Mouse (Mus musculus) embryo, embryonic 9.5 days (tissue): ENCODE results near the gene Cdh16.

Source experiments
- DNase-seq: peaks from one replicate; pipeline ENCODE4 v3.0.0-alpha.2; 2017; ENCODE audit errors: extremely low spot score

The Cdh16 gene

DNA sequence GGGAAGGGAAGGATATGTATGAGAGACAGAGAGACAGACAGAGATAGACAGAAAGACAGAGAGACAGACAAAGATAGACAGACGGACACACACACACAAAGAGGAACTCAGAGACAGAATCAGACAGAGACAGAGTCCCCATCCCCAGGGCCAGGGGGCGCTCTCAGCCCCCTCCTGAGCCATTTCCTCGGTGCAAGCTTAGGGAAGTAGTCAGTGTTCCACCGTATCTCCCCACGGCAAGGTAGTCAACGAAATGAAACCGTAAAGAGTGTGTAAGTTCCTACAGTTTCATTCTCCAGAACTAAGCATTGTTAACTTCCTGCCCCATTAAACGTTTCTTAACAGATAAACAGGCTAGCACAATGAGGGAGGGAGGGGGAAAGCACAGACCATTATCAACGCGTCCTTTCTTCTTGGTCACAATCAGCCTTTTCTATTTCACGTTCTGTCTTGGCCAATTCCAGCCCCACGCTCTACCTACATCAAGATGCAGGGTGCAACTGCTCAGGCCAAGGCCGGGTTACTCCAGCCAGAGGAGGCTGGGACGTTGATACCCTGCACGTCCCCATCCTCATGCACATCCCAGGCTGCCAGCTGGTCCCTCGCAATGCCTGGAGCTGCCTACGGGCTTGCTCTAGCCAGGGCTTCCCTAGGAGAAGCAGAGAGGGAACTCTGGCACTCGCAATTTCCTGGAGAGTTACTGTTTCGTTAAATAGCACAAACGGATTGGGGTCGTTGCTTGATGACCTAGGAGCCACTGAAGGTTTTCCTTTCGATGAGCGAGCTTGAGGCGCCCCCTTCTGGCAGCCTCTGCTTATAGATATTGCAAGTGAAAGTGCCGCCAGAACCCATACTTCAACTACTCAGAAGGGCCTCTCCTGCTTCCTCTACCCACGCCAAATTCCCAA lies 53.5 kb downstream of the Cdh16 start:
- peak; percentile 85 for DNase-seq

DNA sequence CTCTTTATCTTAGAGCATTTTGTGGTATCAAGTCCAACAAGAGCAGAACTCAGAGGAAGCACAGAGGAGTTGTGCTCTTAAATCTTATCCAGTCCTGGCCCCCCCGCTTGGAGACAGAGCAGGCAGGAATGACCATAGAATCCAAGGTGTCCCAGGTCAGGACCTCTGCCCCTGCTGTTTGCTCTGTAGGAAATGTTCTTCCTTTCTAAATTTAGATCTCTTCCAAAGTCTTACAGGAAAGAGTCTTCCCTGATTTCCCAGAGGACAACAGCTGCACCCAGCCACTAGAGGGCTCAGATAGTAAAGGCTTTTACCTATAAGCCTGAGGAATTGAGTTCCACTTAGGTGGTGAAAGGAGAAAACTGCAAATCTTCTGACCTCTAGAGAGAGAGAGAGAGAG lies 54.6 kb downstream of the Cdh16 start:
- DNase-seq: no peak

DNA sequence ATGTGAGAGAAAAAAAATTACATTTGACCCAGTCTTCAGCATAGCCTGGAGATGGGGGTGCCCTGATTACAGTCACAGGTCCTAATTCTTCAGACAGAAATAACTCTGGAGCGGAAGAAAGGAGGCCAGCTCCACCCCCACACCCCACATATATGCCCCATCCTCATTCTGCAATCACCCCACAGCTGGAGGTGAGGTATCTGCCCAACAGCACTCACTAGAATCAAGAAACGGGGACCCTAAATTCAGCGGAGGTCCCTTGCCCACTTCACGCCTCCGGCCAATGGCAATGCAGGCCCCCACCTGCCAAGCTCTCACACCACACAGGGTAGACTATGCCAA lies 58.8 kb downstream of the Cdh16 start:
- DNase-seq: no peak

DNA sequence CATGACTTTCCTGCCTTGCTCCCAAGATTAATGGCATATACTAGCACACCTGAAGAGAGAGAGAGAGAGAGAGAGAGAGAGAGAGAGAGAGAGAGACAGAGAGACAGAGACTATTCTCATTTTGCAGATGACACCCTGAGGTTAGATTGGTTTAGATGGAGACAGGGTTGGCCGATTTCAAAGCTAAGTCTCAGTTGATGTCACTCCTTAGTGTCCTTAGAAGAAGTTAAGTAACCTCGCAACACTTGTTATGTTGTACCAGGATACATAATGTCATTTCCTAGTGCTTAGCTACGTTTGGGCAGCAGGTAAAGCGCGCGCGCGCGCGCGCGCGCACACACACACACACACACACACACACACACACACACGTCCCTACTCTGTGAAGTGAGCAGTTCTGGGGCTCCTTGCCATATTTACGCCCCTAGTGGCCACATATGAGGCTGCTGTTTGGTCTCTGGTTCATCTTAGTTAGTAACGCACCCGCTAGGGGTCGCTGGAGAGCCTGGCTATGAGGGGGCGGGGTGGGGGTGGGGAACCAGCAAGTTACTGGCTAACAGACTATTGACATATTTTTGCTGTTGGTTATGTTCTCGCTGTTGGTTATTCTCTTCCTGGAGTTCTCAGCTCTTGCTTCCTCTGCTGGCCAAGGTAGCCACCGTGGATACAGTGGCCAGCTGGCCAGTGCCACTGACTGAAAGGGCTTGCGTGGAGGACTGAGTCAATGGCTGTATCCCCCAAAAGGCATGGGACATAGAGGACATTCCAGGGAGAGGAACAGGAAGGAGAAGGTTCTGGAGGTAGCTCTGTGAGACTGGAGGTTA lies 59.4 kb downstream of the Cdh16 start:
- peak; percentile 85 for DNase-seq

DNA sequence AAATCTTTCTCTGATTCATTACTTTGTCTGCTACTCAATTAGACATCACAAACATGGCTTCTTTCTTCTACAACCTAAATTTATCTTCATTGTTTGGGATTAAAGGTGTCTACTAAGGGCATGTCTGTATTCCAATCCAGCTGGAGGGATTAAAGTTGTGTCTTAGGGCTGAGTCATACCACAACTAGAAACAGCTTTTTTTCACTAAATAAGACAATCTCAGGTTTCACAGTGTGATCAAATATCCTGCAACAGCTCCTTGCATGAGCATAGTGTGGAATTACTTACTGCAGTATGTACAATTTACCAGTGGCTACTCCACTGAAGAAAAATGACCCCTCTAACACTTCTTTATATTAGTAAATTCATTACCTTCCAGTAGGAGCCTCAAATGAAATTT lies 63.5 kb downstream of the Cdh16 start:
- no peak for DNase-seq

DNA sequence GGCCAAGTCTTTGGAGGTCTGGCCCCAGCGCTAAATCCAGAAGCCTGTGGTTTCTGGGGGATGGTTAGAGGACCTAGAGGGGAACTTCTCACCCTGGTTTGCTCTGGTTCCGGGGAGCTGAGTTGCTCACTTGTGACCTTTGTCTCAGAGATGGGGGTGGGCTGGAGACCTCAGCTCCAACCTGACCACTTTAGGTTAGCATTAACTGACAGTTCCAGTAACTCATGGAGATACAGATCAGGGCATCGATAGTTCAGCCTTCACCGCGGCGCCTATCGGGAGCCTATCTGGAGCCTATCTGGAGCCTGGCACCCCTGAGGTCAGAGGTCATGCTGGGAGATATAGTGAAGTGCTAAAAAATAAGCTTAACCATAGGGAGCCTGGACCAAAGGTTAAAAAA lies 67.0 kb downstream of the Cdh16 start:
- DNase-seq: no peak

DNA sequence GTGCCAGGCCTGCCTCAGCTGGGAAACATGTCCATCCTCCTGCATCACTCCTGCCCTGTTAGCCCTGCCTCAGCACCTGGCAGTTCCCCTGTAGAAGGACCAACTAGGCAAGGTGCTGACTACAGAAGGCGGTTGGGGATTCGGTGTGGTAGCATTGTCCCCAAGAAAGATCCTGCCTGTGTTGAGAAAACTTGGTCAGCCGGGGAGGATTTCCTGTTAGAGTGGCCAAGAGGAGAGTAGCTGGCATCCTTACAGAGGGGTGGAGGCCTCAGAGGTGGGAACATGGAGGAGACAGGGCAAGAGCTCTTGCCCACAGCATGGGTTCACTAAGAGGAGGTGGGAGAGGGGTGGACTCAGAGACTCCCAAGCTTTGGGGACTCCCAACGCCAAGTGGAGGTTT lies 69.0 kb downstream of the Cdh16 start:
- DNase-seq: no peak
